Mouse (Mus musculus) embryo, embryonic 11.5 days (tissue): ENCODE measurements at regions not wholly inside any gene's neighbourhood (a gene's known extent, or its start where the extent isn't known, plus 50 kb on each side); places are given as distances from the start of the nearest gene placed in this dataset.
A peak's percentile ranks its signal among the peaks of the same experiment; 100 is the strongest.

Experiments used
- DNase-seq: peaks from one replicate; pipeline ENCODE4 v3.0.0-alpha.2; 2012; ENCODE audit warnings: low read depth, low spot score

DNA sequence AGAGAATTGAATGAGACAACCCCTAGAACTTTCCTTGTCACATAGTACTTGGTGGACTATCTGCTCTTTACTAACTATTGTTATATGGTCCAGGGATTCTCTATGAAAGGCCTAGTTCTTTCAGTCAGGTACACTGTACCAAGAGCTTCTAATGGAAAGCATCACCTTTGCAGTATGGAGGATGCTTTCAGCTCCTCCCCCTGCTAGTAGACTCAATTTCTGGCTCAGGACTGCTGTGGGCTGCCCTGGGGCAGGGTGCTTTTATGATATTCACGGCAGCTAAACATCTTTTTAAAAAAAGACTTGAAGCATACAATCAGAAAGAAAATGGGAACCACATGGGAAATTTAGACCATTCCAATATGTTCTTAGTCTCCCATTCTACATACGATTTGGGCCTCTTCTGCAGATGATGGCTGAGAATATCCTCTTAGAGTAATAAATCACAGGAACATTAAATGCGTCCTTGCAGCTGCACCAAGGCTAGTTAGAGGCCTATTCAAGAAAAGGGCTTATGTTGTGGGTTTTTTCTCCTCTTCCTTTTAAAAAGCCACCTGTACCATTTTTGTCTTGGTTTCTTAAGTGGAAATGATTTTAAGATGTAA lies 61.7 kb upstream of the 6030498E09Rik start:
- no peak for DNase-seq

DNA sequence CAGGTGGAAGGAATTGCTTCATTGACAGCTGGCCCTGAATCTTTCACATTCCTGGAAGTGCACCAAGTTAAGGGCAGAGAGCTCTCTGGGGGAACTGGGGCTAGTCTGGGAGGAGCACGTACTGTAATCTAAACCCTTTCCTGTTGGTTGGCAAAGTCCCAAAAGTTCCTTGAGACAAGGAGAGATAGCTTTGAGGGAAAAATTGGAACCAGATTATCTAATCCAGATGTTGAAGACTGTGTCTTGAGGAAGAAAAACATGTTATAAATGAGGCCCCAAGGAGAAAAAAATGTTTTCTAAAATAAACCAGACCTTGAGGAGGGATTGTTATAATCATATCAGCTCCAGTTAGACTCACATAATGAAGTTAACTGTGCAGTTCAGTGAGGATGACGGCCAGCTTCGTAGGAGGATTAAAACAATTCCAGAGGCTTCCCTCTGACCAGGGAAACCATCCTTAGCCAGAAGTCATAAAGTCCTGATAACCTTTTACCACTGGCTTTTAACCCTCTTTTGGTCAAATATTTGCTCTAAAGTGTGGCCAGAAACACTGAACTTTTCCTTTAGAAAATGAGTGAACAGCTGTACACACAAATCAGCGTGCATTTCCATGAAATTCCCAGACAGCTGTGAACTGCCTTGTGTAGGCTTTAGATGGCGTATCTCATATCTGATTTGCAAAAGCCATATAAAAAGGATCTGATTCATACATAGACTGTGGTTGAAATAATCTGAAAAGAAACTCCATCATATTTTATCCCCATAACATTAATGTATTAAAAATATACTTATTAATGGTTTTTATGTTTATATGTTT lies 60.8 kb upstream of the 6030498E09Rik start:
- DNase-seq = peak; percentile 43
